Mouse (Mus musculus): Measurements from ENCODE around the gene Pik3ap1. TPM values are rescaled to one million over a fixed set of nuclear protein-coding genes. Genes with fewer than 3 reads are reported as not detected.
A peak's percentile ranks its signal among the peaks of the same experiment; 100 is the strongest.
"Not testable (repeated sequence)": the region's sequence is repeated elsewhere in the genome, so short reads cannot be mapped to it uniquely, and the experiment has no call there.

The Pik3ap1 gene
- polyA plus RNA-seq, 1 experiment from 2014 or later = 1.9 TPM

DNA sequence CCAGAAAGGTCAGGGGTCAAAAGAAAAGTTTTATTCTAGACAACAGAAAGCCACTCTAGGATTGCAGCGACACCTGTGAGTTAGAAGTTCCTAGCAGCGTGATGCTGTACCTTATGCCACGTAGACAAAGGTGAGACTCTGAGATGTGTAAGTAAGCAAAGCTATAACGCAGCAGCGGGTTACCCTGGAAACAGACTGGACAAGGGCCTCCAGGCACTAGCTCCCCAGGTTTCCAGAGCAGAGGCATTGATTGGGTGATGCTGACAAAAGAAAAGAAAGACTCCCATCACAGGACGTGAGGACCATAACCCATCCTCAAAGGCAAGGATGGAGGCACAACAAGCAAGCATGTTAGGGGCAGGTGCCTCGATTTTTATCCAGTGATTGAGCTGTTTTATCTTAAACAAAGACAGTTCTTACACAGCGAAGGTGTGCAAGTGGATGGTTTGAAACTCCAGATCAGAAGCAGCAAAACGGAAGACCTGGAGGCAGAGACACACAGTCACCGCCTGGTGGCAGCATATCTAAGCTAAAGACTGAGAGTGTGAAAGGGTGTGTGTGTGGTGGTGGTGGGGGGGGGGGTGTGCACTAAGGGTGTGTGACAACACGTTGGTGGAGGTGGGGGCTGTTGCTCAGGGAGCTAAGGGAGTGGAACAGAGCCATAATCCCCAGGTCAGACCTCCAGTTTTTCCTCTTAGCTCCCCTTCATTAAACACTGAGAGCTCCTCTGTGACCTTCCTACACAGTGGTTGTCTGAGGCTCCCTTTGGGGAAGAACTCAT lies 67.4 kb downstream of the Pik3ap1 start:
- Histone ChIP-seq H3K27me3 (peaks cover 18% of the 10 kb centered on the region), H3K4me2 (replicated peaks) (no peak overlapping the region), H3K4me3 (no peak overlapping the region), H3K36me3 (no peaks in the 10 kb centered on the region), H3K9me3 (no peaks in the 10 kb centered on the region), H3K4me1 (peaks cover 9% of the 10 kb centered on the region; the same call in 1 of the 2 replicates), H3K27ac (no peak overlapping the region), H3K9ac (no peak overlapping the region)
- ATAC-seq (ENCODE audit: low FRiP score, low read depth) = no peak
- WGBS = 37% methylated on average over 11 of the region's 11 CpGs

DNA sequence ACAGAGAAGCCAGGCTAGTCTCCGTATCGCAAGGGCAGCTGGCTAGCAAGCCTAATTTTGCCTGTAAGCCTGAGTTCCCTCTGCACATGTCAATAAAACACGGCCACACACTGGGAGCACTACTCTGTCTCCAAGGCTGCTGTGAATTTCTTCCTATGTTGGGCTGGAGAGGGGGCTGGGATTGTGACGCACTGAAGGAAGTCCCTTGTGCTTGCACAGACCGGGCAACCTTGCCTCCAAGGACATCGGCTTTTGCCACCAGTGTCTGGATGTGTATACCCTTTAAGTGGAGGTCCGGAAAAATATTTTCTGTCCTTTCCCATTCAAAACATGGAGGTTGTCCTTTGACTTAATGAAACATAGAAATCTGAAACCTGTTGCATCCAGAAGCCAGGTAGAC lies 70.2 kb downstream of the Pik3ap1 start:
- Histone ChIP-seq H3K27me3 (peaks cover 18% of the 10 kb centered on the region), H3K36me3 (no peaks in the 10 kb centered on the region), H3K9ac (no peak overlapping the region)

DNA sequence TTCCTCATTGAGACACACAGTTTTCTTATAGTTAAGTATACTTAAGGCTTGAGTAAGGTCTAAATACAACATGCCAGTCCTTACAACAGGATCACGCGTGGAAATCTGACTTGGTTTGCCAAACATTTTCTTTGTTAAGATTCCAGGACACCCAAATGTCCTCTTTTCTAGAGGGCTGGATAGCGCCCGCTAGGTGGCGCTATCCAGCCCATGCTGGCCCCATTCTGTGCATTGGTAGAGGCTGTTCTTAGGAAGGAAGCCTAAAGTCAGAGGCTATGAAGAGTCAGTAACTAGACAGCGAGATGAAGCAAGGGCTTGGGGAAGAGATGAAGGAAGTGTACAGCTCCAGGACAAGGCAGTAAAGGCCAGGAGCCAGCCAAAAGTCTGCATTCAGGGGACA lies 71.2 kb downstream of the Pik3ap1 start:
- no peak overlapping the region for H3K9ac ChIP-seq
- no peak for ATAC-seq (ENCODE audit: low FRiP score, low read depth)
- H3K4me3 ChIP-seq = no peak overlapping the region
- no peaks in the 10 kb centered on the region for H3K36me3 ChIP-seq
- no peak overlapping the region for H3K4me2 ChIP-seq (replicated peaks)
- H3K27ac ChIP-seq = no peak overlapping the region
- peaks cover 21% of the 10 kb centered on the region for H3K27me3 ChIP-seq
- WGBS = 23% methylated on average over 6 of the region's 6 CpGs
- no peaks in the 10 kb centered on the region for H3K9me3 ChIP-seq
- H3K4me1 ChIP-seq = peaks cover 19% of the 10 kb centered on the region

More for the DNA sequence above, 70.2 kb downstream of the Pik3ap1 start:
- H3K4me2 ChIP-seq (replicated peaks) = no peak overlapping the region
- H3K4me3 ChIP-seq = no peak overlapping the region
- H3K9me3 ChIP-seq = no peaks in the 10 kb centered on the region
- no peak for ATAC-seq (ENCODE audit: low FRiP score, low read depth)
- H3K27ac ChIP-seq = no peak overlapping the region
- H3K4me1 ChIP-seq = peaks cover 19% of the 10 kb centered on the region
- WGBS = 40% methylated on average over 7 of the region's 7 CpGs

DNA sequence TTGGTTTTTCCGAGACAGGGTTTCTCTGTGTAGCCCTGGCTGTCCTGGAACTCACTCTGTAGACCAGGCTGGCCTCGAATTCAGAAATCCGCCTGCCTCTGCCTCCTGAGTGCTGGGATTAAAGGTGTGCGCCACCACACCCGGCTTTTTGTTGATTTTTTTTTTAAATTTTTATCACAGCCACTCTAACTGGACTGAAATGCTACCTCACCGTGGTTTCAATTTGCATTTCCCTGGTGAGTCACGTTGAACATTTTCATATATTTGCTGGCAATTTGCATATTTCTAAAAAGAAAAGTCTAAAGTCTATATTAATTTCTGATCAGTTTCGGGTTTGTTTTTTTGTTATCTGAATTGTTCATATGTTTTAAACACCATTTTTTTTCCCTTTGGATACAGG lies 72.3 kb downstream of the Pik3ap1 start:
- not testable (repeated sequence) for H3K36me3 ChIP-seq; H3K4me3 ChIP-seq; H3K9me3 ChIP-seq; H3K9ac ChIP-seq; ATAC-seq (ENCODE audit: low FRiP score, low read depth); H3K27ac ChIP-seq; H3K4me2 ChIP-seq (replicated peaks)
- 86% methylated on average over 8 of the region's 8 CpGs for WGBS
- peaks cover 24% of the 10 kb centered on the region for H3K27me3 ChIP-seq
- H3K4me1 ChIP-seq = peaks cover 19% of the 10 kb centered on the region

DNA sequence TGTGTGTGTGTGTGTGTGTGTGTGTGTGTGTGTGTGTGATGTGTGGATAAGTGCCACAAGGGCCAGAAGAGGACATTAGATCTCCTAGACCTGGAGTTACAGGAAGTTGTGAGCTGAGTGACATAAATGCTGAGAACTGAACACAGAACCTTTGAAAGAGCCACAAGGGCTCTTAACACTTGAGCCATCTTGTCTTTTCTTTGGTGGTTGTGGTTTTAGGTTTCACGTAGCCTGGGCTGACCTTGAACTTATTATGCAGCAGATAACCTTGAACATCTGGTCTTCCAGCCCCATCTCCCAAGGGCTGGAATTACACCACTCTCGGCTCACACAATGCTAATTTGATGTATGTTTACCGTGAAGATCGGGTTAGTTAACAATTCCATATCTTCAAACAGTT lies 72.9 kb downstream of the Pik3ap1 start:
- Histone ChIP-seq H3K9me3 (no peaks in the 10 kb centered on the region), H3K9ac (no peak overlapping the region), H3K4me2 (replicated peaks) (no peak overlapping the region), H3K4me3 (no peak overlapping the region), H3K27ac (no peak overlapping the region), H3K27me3 (peaks cover 23% of the 10 kb centered on the region), H3K36me3 (no peaks in the 10 kb centered on the region), H3K4me1 (peaks cover 19% of the 10 kb centered on the region)
- 77% methylated on average over 4 of the region's 4 CpGs for WGBS
- no peak for ATAC-seq (ENCODE audit: low FRiP score, low read depth)

DNA sequence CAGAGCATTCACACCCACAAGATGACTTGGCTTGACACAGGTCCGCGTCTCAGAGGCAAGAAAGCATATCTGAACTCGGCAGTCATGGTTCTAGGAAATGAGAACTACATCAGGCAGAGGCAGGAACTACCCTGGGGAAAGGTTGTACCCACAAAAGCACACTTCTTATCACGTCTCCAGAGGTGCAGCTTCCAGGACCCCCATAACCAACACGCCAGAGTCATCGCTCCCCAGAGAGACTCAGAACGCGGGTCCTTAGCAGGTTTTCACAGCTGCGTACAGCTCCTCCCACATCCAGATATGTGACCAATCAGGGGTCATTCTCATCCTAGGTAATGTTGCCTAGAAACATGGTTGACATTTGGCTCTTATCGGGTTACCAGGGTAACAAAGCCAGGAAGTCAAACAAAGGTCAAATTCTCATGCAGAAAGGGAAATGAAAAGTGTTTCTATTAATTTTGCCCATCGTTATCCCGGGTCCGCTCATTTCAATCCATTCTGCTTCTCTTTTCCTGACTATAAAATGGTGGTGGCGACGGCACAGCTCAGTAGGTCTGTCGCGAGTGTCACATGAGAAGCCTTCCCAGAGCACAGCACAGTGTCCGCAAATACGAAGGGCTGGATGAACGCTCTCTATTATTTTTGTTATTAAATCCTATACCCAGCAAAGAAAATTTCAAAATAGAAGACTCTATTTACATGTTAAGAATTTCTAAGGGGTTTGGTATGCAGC lies 73.8 kb downstream of the Pik3ap1 start:
- no peaks in the 10 kb centered on the region for H3K9me3 ChIP-seq
- peak; percentile 48; the same call in 1 of the 2 replicates for ATAC-seq (ENCODE audit: low FRiP score, low read depth)
- WGBS = 23% methylated on average over 20 of the region's 20 CpGs
- peak overlapping the region; percentile 67 for H3K4me2 ChIP-seq (replicated peaks)
- H3K4me1 ChIP-seq = peaks cover 19% of the 10 kb centered on the region
- no peak overlapping the region for H3K27ac ChIP-seq
- H3K27me3 ChIP-seq = peaks cover 19% of the 10 kb centered on the region
- no peak overlapping the region for H3K9ac ChIP-seq
- H3K36me3 ChIP-seq = no peaks in the 10 kb centered on the region
- peak overlapping the region; percentile 29 for H3K4me3 ChIP-seq

DNA sequence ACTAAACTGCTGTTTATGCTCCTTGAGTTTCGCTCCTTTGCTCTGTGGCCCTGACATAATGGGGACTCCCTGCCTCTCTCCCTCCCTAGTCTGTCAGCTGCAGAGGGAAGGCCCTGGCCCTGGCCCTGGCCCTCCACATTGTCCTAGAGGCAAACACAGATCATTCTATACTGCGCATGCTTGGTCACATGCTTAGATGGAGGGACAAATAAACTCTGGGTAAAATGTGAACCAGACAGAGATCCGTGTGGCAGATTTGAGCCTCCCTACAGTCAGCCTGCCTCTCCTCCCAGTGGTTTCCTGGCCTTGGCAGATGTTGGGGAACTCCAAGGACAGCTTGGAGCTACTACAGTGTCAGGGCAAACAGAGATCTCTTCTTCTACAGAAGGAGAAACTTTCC lies 81.0 kb downstream of the Pik3ap1 start:
- 58% methylated on average over 3 of the region's 3 CpGs for WGBS
- no peak overlapping the region for H3K27ac ChIP-seq
- no peak overlapping the region for H3K4me3 ChIP-seq
- no peaks in the 10 kb centered on the region for H3K9me3 ChIP-seq
- no peaks in the 10 kb centered on the region for H3K36me3 ChIP-seq
- peaks cover 27% of the 10 kb centered on the region; the same call in 1 of the 2 replicates for H3K4me1 ChIP-seq
- H3K4me2 ChIP-seq (replicated peaks) = no peak overlapping the region
- no peak for ATAC-seq (ENCODE audit: low FRiP score, low read depth)
- no peak overlapping the region for H3K9ac ChIP-seq
- peaks cover 56% of the 10 kb centered on the region for H3K27me3 ChIP-seq

DNA sequence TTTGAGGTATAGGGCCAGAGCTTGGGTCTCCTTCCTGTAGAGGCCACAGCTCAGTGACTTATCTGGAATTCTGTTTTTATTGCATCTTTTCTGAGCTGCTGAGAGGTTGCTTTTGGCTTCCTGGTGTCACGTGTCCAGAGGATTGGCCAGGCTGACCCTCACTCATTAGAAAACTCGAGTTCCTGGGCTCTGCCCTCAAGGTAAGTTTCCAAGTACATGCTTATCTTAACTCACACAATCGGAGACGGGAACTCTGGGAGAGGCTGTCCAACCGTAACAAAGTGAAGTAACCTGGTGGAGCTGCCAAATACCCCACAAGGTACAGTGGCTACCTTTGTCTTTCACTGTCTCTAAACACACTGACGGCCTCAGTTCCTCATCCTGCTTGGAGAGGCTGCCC lies 81.5 kb downstream of the Pik3ap1 start:
- Histone ChIP-seq H3K4me3 (no peak overlapping the region), H3K27me3 (peaks cover 60% of the 10 kb centered on the region), H3K36me3 (no peaks in the 10 kb centered on the region), H3K9me3 (no peaks in the 10 kb centered on the region), H3K4me1 (peaks cover 27% of the 10 kb centered on the region; the same call in 1 of the 2 replicates), H3K9ac (no peak overlapping the region), H3K4me2 (replicated peaks) (no peak overlapping the region), H3K27ac (no peak overlapping the region)
- WGBS = 39% methylated on average over 6 of the region's 6 CpGs
- no peak for ATAC-seq (ENCODE audit: low FRiP score, low read depth)

DNA sequence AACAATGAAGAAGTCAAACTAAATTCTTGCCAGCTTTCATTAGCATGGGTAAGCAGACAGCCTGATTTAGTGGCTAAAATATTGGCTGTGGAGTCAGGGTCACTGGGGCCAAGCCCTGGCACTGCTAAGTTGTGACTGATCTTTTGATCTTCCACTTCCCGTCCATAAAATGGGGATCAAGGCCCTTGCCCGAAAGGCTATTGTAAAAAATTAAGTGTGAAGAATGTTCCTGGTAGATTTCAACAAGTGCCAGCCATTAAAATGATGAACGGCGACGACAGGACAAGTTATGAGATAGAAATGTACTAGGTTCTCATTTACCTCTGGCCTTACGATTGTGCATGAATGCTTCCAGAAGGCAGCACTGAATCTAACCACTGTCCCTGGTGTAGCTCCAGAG lies 83.0 kb downstream of the Pik3ap1 start:
- Histone ChIP-seq H3K9ac (no peak overlapping the region), H3K27me3 (peaks cover 68% of the 10 kb centered on the region), H3K36me3 (no peaks in the 10 kb centered on the region), H3K4me3 (no peak overlapping the region), H3K27ac (no peak overlapping the region), H3K9me3 (no peaks in the 10 kb centered on the region), H3K4me1 (peaks cover 27% of the 10 kb centered on the region; the same call in 1 of the 2 replicates), H3K4me2 (replicated peaks) (no peak overlapping the region)
- no peak for ATAC-seq (ENCODE audit: low FRiP score, low read depth)
- WGBS = 8% methylated on average over 6 of the region's 6 CpGs

DNA sequence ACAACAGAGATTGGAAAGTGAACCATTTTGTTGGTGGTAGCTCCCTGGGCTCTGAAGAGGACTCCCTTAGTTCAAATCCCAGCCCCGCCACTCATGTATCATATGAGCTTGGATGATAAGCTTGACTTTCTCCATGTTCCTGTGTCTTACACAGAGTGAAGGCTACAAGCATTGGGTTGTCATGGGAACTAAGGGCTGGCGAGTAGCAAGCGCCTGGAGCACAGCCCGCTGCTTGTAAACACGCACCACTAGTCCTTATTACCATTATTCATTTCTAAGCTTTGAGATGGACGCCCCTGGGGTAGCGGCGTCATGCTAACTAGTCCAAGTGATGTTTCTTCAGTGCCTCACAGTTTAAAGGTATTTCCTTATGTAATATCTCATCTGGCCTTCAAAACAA lies 85.5 kb downstream of the Pik3ap1 start:
- no peaks in the 10 kb centered on the region for H3K36me3 ChIP-seq
- no peak overlapping the region for H3K4me2 ChIP-seq (replicated peaks)
- no peak overlapping the region for H3K9ac ChIP-seq
- 81% methylated on average over 8 of the region's 8 CpGs for WGBS
- no peak overlapping the region for H3K27ac ChIP-seq
- H3K4me1 ChIP-seq = peaks cover 27% of the 10 kb centered on the region; the same call in 1 of the 2 replicates
- no peaks in the 10 kb centered on the region for H3K9me3 ChIP-seq
- no peak overlapping the region for H3K4me3 ChIP-seq
- H3K27me3 ChIP-seq = peaks cover 61% of the 10 kb centered on the region
- ATAC-seq (ENCODE audit: low FRiP score, low read depth) = no peak

DNA sequence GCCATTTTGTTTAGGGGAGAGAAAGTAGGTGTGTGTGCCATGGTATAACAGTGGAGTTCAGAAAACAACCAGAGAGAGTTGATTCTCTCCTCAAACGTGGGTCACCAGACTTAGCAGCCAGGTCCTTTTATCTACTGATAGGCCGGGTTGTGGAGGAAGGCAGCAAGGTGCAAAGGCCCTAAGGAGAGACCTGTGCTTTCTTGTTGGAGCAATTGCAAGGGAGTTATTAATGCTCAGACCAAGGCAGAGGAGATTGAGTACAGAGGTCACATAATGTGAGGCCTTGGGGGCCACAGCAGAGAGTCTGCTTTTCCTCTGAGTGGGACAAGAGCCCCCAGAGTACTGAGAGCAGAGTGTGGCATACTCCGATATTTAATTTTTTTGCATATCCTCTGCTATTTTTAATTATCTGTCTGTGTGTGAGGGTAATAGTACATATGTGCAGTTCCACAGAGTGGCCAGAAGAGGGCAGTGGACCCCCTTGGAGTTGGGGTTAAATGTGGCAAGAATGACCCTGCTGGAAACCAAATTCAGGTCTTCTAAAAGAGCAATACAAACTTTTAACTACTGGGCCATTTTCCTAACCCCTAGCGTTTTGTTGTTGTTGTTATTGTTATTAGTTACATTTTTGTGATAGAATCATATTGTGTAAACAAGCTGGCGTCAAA lies 93.8 kb downstream of the Pik3ap1 start:
- no peaks in the 10 kb centered on the region for H3K9me3 ChIP-seq
- no peak overlapping the region for H3K9ac ChIP-seq
- WGBS = 58% methylated on average over 5 of the region's 5 CpGs
- no peak overlapping the region for H3K4me3 ChIP-seq
- H3K4me2 ChIP-seq (replicated peaks) = no peak overlapping the region
- H3K4me1 ChIP-seq = no peaks in the 10 kb centered on the region
- ATAC-seq (ENCODE audit: low FRiP score, low read depth) = no peak
- H3K27me3 ChIP-seq = peaks cover 14% of the 10 kb centered on the region
- H3K36me3 ChIP-seq = no peaks in the 10 kb centered on the region
- no peak overlapping the region for H3K27ac ChIP-seq

DNA sequence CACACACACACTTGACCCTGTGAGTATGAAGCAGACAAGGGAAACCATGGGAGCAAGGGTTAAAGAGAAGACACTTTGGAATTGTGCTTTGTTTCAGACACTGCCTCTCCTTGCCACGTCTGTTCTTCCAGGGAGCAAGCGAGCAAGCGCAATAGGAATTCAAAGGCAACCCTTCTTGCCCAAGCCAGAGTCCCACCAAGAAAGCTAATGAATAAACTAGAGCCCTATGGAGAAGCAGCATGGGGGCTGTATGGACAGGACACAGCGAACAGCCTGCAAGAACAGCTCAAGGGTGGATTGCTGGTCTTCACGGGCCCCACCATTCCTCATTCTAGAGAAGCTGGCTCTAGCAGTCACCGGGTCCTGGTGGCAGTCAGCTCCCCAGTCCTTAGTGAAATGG lies 96.3 kb downstream of the Pik3ap1 start:
- Histone ChIP-seq H3K27ac (no peak overlapping the region), H3K4me2 (replicated peaks) (no peak overlapping the region), H3K4me3 (no peak overlapping the region), H3K9ac (no peak overlapping the region), H3K4me1 (peaks cover 8% of the 10 kb centered on the region; the same call in 1 of the 2 replicates), H3K9me3 (no peaks in the 10 kb centered on the region), H3K36me3 (no peaks in the 10 kb centered on the region), H3K27me3 (peaks cover 18% of the 10 kb centered on the region)
- 76% methylated on average over 6 of the region's 6 CpGs for WGBS
- ATAC-seq (ENCODE audit: low FRiP score, low read depth) = no peak
